Mouse (Mus musculus) urinary bladder, postnatal 14 days (tissue): Measurements from ENCODE around the gene Scn2a.

Experiments
- DNase-seq: peaks from one replicate; pipeline ENCODE4 v3.0.0; 2021; ENCODE audit warnings: low spot score

Gene Scn2a

GRCm38 (mm10) chr2:65620556-65621166 is at the start of gene Scn2a:
Gene Scn2a (plus strand): TSS chr2:65620771.
- DNase-seq, result peak; percentile 6

GRCm38 (mm10) chr2:65587679-65588078 is 32.9 kb upstream of the Scn2a start:
- DNase-seq, result no peak

DNA sequence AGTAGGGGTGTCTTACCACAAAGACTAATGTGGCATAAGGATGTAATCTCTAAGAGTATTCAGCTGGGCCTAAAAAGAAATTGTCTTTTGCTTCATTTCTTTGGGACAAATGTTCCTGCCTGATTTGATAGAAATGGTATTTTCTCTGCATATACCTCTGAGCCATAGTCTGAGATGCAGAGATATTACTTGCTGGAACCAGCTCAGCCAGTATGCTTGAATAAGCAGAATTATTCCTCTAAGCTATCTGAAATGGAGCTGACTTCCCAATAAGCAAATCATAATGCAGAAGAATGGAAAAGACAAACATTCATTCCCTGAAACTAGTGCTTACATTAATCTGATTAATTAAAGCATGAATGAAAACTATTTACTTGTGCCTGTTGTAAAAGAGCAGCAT is 12.8 kb upstream of the Scn2a start:
- DNase-seq, result no peak

GRCm38 (mm10) chr2:65611887-65612286 is 8.7 kb upstream of the Scn2a start:
- no peak for DNase-seq

DNA sequence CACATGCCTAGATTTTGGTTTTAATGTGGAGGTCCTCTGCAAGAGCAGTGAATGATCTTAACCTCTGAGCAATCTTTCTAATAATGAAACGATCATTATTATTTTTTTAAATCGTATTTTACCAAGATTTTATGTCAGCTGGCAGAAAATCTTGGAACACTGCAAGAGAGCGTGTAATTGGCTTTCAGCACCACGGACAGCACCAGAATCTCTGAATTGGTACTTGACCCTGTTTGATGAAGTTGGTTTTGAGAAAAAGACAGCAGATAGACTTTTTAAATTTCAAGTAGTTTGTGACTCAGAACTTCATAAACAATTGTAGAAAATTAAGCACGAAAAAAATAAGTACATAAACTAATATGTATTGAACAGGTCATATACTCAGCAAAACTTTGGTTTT is 790 bp upstream of the Scn2a start:
- DNase-seq, result peak; percentile 32

GRCm38 (mm10) chr2:65621254-65621653 is 683 bp downstream of the Scn2a start:
- no peak for DNase-seq

DNA sequence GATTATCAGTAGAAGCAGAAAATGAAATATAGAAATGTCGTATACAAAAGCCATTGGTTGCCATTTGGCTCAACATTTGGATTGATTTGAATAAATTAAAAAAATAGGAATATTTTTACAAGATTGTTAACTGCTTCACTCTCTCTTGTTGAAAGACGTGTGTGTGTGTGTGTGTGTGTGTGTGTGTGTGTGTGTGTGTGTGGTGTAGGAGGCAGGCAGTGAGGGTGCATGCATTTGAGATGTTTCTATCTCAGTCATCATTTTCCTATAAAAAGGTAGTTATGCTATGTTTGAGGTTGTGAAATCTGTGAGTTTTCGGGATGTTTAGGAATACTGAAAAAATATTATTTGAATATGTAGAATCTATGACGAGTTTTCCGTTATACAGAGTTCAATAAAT is 1.3 kb downstream of the Scn2a start:
- no peak for DNase-seq

GRCm38 (mm10) chr2:65652636-65653035 is 32.1 kb downstream of the Scn2a start:
- no peak for DNase-seq

DNA sequence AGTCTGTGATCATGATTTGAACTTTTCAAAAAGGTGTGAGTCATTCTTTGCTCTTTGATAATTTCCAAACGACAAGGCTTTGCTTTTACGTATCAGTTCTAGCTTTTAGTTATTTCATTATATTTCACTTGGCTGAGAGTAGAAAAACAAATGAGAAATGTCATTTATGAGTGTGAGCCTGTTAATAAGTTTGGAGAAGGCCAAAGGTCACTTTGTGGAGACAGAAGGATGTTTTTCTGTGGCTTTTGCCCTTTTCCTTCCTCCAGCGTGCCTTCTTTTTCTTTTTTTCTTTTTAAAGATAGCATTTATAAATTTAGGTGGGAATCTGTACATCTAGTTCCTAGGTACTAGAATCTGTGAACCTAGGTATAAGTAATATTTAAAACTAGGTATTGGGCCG is 36.5 kb downstream of the Scn2a start:
- DNase-seq, result no peak

- no peak for DNase-seq
These were observed 37.9 kb downstream of the Scn2a start for GRCm38 (mm10) chr2:65658430-65658829.

DNA sequence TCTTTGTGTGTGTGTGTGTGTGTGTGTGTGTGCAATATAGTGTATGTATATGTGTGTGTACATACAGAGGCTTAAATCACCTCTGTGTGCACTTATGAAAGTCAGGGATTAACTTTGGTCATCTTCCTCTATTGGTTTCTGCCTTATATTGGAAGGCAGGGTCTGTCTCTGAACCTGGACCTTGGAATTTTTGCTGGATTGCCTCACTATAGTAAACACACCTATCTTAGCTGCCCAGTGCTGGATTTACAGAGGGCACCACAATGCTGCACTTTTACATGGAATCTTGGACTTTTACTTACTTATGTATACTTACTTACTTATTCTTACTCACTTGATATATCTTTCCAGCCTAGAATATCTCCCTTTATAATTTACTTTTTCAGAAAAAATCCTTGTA is 43.3 kb downstream of the Scn2a start:
- no peak for DNase-seq

DNA sequence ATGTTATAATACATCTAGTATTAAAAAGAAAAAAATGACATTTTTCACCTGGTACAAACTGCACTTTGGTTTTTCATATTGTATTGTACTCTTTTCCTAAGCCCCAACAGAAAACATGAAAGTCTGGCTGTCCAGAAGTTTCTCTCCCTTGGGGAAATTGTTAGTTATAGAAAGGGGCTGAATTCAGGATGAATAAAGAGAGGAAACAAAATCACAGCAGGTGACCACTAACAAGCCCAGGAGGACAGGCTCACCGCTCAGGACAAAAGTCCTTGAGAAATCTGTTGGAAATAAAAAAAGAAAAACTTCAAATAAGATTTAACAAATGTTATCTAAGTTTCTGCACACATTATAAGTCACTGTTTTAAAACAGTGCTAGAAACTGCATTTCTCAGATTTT is 43.9 kb downstream of the Scn2a start:
- no peak for DNase-seq

- DNase-seq, result no peak
These were observed 44.6 kb downstream of the Scn2a start for GRCm38 (mm10) chr2:65665180-65665579.

GRCm38 (mm10) chr2:65667590-65668436 is 47.2 kb downstream of the Scn2a start:
- no peak for DNase-seq

DNA sequence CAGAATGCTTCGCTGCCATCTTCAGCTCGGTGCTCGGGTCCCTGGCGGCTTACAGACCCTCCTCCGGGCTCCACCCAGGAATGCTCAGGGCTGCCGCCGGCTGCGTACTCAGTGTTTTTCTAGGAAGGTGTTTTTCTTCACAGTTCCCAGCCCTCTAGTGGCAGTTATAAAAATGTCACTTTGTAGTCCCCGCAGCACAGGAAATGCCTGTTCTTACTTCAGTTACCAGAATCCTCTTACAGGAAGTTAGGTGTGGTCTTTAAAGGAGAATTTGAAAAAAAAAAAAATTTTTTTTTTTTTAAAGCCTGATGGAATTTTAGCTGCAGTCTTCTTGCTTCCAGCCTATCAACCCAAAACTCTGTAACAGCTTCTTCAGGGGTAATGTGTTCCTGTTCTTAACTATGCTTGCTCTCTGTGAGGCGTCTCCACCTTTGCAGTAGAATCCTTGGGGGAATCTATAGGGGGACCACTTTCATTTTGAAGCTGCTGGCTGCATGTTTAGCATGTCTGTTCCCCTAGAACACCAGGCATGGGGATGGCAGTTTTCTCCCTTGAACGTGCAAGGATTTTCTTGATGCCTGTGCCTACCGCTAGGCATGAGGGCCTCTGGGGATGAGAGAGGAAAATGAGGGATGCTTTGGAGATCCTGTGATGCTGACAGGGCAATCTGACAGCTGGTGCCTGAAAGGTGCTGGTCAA is 48.0 kb downstream of the Scn2a start:
- DNase-seq, result peak; percentile 52

DNA sequence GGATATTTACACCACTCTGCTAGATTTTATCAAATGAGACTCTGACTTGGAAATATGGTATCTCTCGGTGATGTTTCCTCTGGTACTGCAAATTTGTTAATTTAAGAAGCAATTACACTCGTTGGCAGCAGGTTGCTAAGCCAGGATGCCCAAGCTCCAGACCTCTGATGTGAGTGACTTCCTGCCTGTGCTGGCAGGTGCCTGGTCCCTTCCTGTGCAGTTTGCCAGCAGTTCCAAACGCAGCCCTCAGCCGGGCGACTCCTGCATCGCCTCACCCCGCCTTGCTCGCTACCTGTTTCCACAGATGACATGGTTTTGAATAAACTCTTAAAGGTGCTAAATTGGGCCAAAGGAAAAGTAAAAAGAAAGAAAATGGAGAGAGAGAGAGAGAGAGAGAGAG is 49.0 kb downstream of the Scn2a start:
- no peak for DNase-seq

- no peak for DNase-seq
These were observed 49.7 kb downstream of the Scn2a start for GRCm38 (mm10) chr2:65670153-65670817.

DNA sequence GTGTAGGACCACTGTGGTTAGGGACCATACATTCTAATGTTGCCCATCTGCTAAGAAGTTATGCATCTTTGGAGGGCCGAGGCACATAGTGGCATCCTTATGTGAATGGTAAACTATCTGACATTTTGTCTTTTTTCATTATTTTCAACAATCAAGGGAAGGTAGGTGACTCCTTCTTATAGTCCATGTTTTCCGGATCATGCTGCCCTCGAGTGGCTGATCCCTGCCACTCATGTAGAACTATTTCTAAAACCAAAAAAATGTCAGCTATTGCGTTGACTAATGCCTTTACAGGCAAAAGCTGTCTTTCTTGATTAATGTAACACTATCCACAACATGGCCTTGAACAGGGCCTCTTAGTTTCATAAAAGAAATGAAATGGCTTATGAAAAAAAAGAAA is 59.0 kb downstream of the Scn2a start:
- no peak for DNase-seq

DNA sequence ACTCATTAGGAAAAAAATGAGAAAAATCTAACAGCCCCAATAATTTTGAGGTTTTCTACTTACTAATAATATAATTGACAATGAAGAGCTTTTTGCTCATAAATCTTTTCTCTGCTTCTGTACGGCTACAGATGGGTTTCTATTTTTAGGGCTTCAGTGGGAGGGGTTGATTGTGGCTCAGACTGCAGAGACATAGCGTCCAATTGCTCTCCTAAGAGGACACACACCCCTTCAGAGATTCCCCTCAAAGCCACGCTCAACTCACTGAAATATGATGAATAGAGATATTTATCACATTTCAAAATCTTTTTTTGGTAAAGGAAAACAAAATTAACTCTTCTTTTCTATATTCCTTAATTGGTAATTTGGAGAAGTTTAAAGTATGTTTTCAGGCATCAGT is 64.6 kb downstream of the Scn2a start:
- DNase-seq, result no peak

DNA sequence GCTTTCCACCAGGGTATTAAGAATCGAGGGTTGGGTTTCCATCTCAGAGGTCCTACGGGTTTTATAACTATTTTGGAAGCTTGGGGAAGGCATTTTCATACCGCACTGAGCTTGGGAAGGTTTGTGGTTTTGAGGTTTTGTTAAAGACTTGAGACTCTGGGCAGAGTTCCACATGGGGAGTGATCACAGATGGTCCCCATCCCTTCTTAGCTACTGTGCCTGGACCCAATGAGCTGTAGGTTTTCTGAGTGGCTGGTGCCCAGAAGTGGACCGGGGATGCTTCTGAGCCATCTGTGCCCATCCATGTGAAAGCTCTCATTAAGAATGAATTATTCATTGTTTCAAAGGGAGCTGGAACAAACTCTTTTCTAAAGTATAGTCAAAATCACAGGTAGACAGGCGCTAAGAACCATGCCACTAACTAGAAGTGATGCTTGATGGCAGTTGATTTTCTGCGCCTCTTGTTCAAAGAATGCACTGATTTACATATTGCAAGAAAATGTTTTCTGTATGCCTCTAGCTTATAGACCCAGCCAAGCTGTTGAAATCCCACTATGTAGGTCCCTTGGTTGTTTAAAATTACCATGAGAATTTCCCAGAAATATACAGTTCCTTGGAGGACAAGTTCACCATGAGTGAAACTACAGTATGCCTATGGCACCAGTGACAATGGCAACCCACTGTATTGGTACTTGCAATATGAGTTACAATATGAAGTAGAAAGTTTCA is 70.0 kb downstream of the Scn2a start:
- DNase-seq, result no peak

DNA sequence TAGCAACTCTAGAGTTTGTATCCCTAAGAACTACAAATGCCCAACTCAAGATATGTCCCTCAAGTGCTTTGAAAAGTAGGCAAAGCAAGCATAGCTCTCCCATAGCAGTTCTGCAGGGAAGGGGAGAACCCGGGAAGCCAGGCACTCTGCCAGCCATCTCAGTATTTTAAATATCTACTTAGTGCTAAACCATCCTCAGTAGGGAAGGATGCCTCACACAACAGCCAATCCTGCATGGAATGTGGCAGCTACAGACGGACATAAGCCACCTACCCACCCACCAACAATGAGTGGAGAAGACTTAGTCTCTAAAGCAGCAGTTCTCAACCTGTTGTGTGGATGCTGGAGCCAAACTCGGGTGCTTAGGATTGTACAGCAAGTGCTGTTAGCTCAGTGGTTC is 73.9 kb downstream of the Scn2a start:
- no peak for DNase-seq

GRCm38 (mm10) chr2:65695061-65695460 is 74.5 kb downstream of the Scn2a start:
- DNase-seq, result no peak
